Mouse (Mus musculus) lung, postnatal 0 days (tissue): ENCODE measurements at regions not wholly inside any gene's neighbourhood (a gene's known extent, or its start where the extent isn't known, plus 50 kb on each side); places are given as distances from the start of the nearest gene placed in this dataset.

Experiments
- ATAC-seq: fragments of 200-750 bp; cut with Nextera tagmentation; 2 replicates; pipeline ENCODE4 v1.8.0; 2017; ENCODE audit warnings: moderate library complexity
- DNase-seq: peaks from one replicate; pipeline ENCODE4 v3.0.0-alpha.2; 2016; ENCODE audit warnings: low spot score
- H3K27ac ChIP-seq: fragments of 300-500 bp; sonication (generic); 2 replicates; pipeline ENCODE4 v1.5.1; 2014; ENCODE audit warnings: antibody characterized with exemption, mild to moderate bottlenecking, low read length, mixed read lengths
- H3K27me3 ChIP-seq: fragments of 300-500 bp; sonication (generic); replicated peaks from 2 replicates; pipeline ENCODE4 v1.6.1; 2014; ENCODE audit warnings: low read length, mixed read lengths; ENCODE audit not compliant: insufficient read depth
- H3K36me3 ChIP-seq: fragments of 300-500 bp; sonication (generic); 2 replicates; pipeline ENCODE4 v1.6.1; 2014; ENCODE audit warnings: low read length, mixed read lengths; ENCODE audit not compliant: insufficient read depth
- H3K4me1 ChIP-seq: fragments of 300-500 bp; sonication (generic); 2 replicates; pipeline ENCODE4 v1.6.1; 2014; ENCODE audit warnings: antibody characterized with exemption, low read depth, low read length, mixed read lengths; ENCODE audit not compliant: insufficient read depth
- H3K4me2 ChIP-seq: fragments of 300-500 bp; sonication (generic); replicated peaks from 2 replicates; pipeline ENCODE4 v1.6.1; 2014; ENCODE audit warnings: low read depth, mild to moderate bottlenecking, low read length, moderate library complexity, mixed read lengths
- H3K4me3 ChIP-seq: fragments of 300-500 bp; sonication (generic); 2 replicates; pipeline ENCODE4 v1.5.1; 2014; ENCODE audit warnings: low read depth, low read length
- H3K9ac ChIP-seq: fragments of 300-500 bp; sonication (generic); replicated peaks from 2 replicates; pipeline ENCODE4 v1.6.1; 2014; ENCODE audit warnings: low read depth, mild to moderate bottlenecking
- H3K9me3 ChIP-seq: fragments of 300-500 bp; sonication (generic); 2 replicates; pipeline ENCODE4 v1.6.1; 2016; ENCODE audit warnings: low read length, mixed read lengths
- CTCF ChIP-seq: IDR thresholded peaks from 2 replicates; pipeline ENCODE4 v1.5.1; 2016; ENCODE audit warnings: antibody characterized with exemption, mild to moderate bottlenecking
- EP300 ChIP-seq: IDR thresholded peaks from 2 replicates; pipeline ENCODE4 v1.6.1; 2016; ENCODE audit warnings: antibody characterized with exemption, mild to moderate bottlenecking, control low read depth
- WGBS: fragments of 180-500 bp; shearing (Covaris S2); extraction: QIAGEN DNeasy Blood & Tissue Kit; methylation state at CpG from one replicate; pipeline ENCODE4 v1.1.7; 2014; 5-methylcytosine and 5-hydroxymethylcytosine counted together

DNA sequence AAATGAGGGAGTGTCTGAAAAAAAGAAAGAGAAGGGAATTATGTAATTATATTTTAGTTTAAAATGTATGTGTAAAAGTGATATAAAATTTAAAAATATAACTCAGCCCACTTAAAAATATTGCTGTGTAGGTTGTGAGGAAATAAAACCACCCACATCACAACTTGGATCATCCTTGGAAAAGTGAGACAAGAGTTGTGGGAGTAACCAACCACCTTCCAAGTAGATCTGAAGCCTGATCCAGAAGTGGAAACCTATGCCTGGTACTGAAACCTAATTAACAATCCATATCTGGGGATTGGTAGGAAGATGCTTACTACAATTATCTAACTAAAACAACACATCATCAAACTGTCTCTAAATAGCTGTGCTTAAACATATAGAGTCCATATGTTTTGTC, 743.1 kb downstream of the Stim2 start:
- Histone ChIP-seq H3K9ac (no peak overlapping the region), H3K27ac (no peak overlapping the region), H3K36me3 (no peaks in the 10 kb centered on the region), H3K4me2 (no peak overlapping the region), H3K9me3 (no peaks in the 10 kb centered on the region), H3K4me1 (no peaks in the 10 kb centered on the region), H3K4me3 (no peak overlapping the region), H3K27me3 (no peaks in the 10 kb centered on the region)
- ATAC-seq (no peak), DNase-seq (no peak)
- TF ChIP-seq EP300 = no peak
- TF ChIP-seq CTCF = no peak

DNA sequence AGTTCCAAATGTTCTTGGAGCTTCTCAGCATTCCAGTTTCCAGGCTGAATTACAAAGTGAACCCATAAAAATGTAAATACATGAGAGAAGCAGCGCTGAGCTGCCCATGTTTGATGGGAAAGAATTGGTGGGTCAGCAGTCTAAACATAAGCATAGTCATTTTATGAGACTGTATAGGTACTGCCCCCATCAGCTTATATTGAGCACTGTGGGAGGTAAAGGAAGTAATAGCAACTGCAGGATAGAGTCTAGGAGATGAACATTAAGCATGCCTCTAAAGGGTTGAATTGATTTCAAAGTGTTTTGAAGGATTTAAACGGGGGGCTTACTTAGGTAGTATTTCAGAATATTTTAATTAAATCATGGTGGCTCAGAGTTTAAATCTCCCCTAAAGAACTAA, 748.7 kb downstream of the Stim2 start:
- no peak for DNase-seq
- 65% methylated on average over 2 of the region's 2 CpGs for WGBS
- TF ChIP-seq CTCF (no peak), EP300 (no peak)

DNA sequence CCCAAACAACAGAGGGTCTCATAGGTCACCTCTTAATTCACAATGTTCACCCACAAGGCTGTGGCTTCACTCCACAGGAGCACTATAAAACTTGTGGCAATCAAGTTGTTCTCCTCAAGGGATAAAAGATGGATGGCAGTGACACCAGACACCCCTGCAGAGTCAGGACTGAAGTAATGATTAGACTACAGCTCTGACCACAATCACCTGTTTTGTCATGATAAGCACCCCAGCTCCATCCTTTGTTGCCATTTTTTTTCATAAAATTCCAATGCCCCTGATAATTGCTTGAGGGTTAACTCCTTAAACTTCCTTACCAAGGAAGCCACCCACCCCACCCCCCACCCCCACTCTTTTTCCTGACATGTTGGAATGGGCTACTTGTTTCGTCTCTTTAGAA, 755.1 kb downstream of the Stim2 start:
- no peak overlapping the region for H3K27ac ChIP-seq
- H3K36me3 ChIP-seq = no peaks in the 10 kb centered on the region
- DNase-seq = no peak
- WGBS = 41% methylated on average over 1 of the region's 1 CpGs
- no peak overlapping the region for H3K4me2 ChIP-seq
- no peak overlapping the region for H3K4me3 ChIP-seq
- H3K9me3 ChIP-seq = no peaks in the 10 kb centered on the region
- no peak overlapping the region for H3K9ac ChIP-seq
- TF ChIP-seq EP300 (no peak), CTCF (no peak)
- H3K4me1 ChIP-seq = no peaks in the 10 kb centered on the region
- H3K27me3 ChIP-seq = no peaks in the 10 kb centered on the region
- ATAC-seq = no peak

More for the DNA sequence above, 748.7 kb downstream of the Stim2 start:
- no peak overlapping the region for H3K4me3 ChIP-seq
- no peak overlapping the region for H3K27ac ChIP-seq
- no peaks in the 10 kb centered on the region for H3K36me3 ChIP-seq
- H3K9me3 ChIP-seq = no peaks in the 10 kb centered on the region
- H3K4me1 ChIP-seq = no peaks in the 10 kb centered on the region
- ATAC-seq = no peak
- H3K27me3 ChIP-seq = no peaks in the 10 kb centered on the region
- no peak overlapping the region for H3K4me2 ChIP-seq
- no peak overlapping the region for H3K9ac ChIP-seq

DNA sequence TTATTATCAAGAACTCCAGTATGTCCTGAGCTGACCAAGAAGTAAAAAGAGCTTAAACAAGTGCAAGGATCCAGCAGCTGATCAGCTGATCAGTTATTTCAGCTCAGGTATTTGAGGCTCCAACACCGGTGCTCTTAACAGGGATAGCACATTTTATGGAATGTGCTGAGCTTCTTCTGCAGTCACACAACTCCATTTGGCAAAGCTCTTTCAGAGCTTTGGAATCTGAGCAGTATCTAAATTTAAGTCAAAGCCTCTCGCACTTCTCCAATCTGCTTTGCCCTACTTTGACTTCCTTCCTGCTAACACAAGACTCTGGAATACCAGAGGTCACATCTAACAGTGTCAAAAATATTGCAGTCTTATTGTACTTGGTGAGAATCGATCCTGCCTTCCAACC, 761.4 kb downstream of the Stim2 start:
- no peak for DNase-seq
- Histone ChIP-seq H3K9ac (no peak overlapping the region), H3K27me3 (no peaks in the 10 kb centered on the region), H3K36me3 (no peaks in the 10 kb centered on the region), H3K9me3 (no peaks in the 10 kb centered on the region), H3K4me1 (no peaks in the 10 kb centered on the region), H3K27ac (no peak overlapping the region), H3K4me3 (no peak overlapping the region), H3K4me2 (no peak overlapping the region)
- ATAC-seq = no peak
- WGBS = 62% methylated on average over 3 of the region's 3 CpGs
- TF ChIP-seq CTCF (no peak), EP300 (no peak)

DNA sequence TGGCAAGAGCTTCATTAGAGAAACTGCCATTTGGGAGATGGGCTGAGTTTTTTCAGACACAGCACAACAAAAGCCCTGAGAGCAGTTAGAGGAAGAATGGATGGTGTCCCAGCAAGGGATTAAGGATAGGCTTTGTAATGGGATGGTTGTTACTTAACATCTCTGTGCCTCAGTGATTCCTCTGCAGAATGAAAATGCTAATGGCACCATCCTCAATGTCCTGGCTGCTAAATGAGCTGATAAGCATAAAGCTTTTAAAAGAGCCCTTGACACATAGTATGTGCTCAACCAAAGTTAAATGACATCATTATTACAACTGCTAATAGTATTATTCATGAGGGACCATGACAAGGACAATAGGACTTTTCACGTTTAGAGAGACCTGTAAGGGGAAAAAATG, 764.7 kb downstream of the Stim2 start:
- 50% methylated on average over 1 of the region's 1 CpGs for WGBS
- Histone ChIP-seq H3K4me2 (no peak overlapping the region), H3K4me1 (no peaks in the 10 kb centered on the region), H3K4me3 (no peak overlapping the region), H3K9ac (no peak overlapping the region), H3K36me3 (no peaks in the 10 kb centered on the region), H3K27ac (no peak overlapping the region), H3K9me3 (no peaks in the 10 kb centered on the region), H3K27me3 (no peaks in the 10 kb centered on the region)
- ATAC-seq = no peak
- TF ChIP-seq CTCF (no peak), EP300 (no peak)
- no peak for DNase-seq

DNA sequence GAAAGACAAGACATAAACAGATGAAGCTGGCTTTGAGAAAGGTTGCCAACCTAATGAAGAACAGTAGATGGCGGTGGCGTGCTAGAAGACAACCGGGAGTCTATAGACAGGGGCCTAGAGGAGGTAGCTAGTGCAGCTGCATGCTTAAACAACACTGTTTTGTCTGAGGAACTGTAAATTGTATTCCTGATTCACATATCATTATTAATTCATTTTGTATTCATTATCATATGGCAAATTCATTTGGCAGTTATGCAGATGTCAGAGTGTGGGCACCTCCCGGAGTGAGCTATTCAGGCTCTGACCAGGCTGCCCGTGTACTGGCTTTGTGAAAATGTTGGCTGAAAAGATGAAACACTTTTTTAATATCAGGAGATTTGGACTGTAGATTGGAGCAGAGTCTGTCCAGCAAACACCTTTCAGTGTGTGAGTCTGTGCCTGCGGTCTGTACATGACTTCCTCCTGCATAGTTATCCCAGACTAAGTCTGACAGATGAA, 798.7 kb downstream of the Stim2 start:
- no peaks in the 10 kb centered on the region for H3K36me3 ChIP-seq
- no peak overlapping the region for H3K4me2 ChIP-seq
- no peaks in the 10 kb centered on the region for H3K27me3 ChIP-seq
- no peak overlapping the region for H3K9ac ChIP-seq
- ATAC-seq = no peak
- TF ChIP-seq CTCF (peak; percentile 64), EP300 (no peak)
- H3K9me3 ChIP-seq = no peaks in the 10 kb centered on the region
- H3K27ac ChIP-seq = no peak overlapping the region
- no peak overlapping the region for H3K4me3 ChIP-seq
- DNase-seq = peak; percentile 48
- 37% methylated on average over 6 of the region's 6 CpGs for WGBS
- H3K4me1 ChIP-seq = no peaks in the 10 kb centered on the region

DNA sequence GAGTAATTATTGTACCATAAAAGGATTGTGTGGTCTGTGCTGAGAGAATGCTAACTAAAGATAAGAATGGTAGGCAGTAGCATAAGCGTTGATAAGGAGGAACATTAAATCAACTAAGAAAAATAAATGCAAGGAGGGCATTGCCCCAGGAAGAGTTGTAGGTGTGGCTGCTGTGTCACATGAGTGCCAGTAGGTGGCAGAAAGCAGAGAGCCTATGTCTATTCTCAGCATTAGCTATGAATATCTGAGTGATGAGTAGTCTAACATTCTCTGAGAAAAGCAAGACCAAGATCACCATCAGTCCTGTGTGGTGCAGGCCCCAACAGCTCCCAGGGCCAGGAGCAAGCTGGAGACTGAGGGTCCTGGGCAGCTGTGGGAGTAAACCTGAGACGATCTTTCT, 828.8 kb downstream of the Stim2 start:
- Histone ChIP-seq H3K9me3 (no peaks in the 10 kb centered on the region), H3K9ac (no peak overlapping the region), H3K4me2 (no peak overlapping the region), H3K4me3 (no peak overlapping the region), H3K4me1 (no peaks in the 10 kb centered on the region), H3K27me3 (no peaks in the 10 kb centered on the region), H3K36me3 (no peaks in the 10 kb centered on the region), H3K27ac (no peak overlapping the region)
- TF ChIP-seq EP300 (no peak), CTCF (no peak)
- 69% methylated on average over 2 of the region's 2 CpGs for WGBS
- ATAC-seq (no peak), DNase-seq (no peak)
